Mouse (Mus musculus): ENCODE data around the gene Sacm1l. TPM values are rescaled to one million over a fixed set of nuclear protein-coding genes. Genes with fewer than 3 reads are reported as not detected.

Gene Sacm1l
- total and polyA plus RNA-seq, 3 experiments, result 20.5 to 21.7 TPM; not detected in 1

DNA sequence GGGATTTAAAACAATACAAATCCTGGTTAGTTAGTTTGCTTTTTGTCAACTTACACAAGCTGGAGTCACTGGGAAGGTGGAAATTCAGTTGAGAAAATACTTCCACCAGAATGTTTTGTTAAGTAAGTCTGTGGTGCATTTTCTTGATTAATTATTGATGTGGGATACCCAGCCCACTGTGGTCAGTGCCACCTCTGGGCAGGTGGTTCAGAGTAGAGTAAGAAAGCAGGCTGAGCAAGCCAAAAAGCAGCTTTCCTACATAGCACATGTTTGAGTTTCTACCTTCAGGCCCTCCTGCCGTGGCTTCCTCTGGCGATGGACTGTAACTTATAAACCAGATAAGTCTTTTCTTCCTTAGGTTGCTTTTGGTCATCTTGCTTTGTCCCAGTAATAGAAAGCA is 10.3 kb downstream of the Sacm1l start:
- H3K79me2 ChIP-seq (ENCODE audit: control insufficient read depth, insufficient read depth, low read length, poor library complexity), result peaks cover 7% of the 10 kb centered on the region; the same call in 1 of the 2 replicates
- H3K27ac ChIP-seq (ENCODE audit: control insufficient read depth, low read depth, low read length), result no peak overlapping the region
- TF ChIP-seq MAZ (IDR thresholded peaks at IDR 0.05; ENCODE audit: low read depth, low read length) (no peak), ELF1 (IDR thresholded peaks at IDR 0.05; ENCODE audit: low read depth, low read length) (no peak), ZNF384 (IDR thresholded peaks at IDR 0.05; ENCODE audit: low read depth, low read length) (no peak), CHD2 (IDR thresholded peaks at IDR 0.05; ENCODE audit: low read length) (no peak), JUND (IDR thresholded peaks at IDR 0.05; ENCODE audit: low read depth, low read length) (no peak), MAFK (IDR thresholded peaks at IDR 0.05; ENCODE audit: borderline replicate concordance, low read depth, low read length) (no peak), TAL1 (IDR thresholded peaks at IDR 0.05; ENCODE audit: low read length) (no peak), GATA1 (IDR thresholded peaks at IDR 0.05; ENCODE audit: low read depth, low read length) (no peak), POLR2A (IDR thresholded peaks at IDR 0.05; ENCODE audit: control insufficient read depth in 1 of 2, insufficient read depth in 1 of 2, low read depth in 1 of 2, low read length in 2 of 2, poor library complexity in 1 of 2) (no peak)
- no peak overlapping the region for H3K4me3 ChIP-seq (ENCODE audit: control insufficient read depth in 1 of 2, insufficient read depth in 1 of 2, low read depth in 2 of 2, low read length in 2 of 2)
- no peak for DNase-seq (ENCODE audit: low read depth, low spot score)
- H3K36me3 ChIP-seq (ENCODE audit: control insufficient read depth in 1 of 2, insufficient read depth in 2 of 2, low read length in 2 of 2), result peaks cover 5 to 11% of the 10 kb centered on the region in 2 experiments
- peaks cover 0 to 2% of the 10 kb centered on the region in 2 experiments; a peak in 1 of 4 replicates for H3K4me1 ChIP-seq (ENCODE audit: control insufficient read depth in 1 of 2, insufficient read depth in 2 of 2, low read length in 2 of 2)
- no peaks in the 10 kb centered on the region for H3K27me3 ChIP-seq (ENCODE audit: control insufficient read depth in 1 of 2, insufficient read depth in 2 of 2, low read length in 2 of 2)
- H3K9me3 ChIP-seq (replicated peaks; ENCODE audit: insufficient read depth, low read length), result no peaks in the 10 kb centered on the region
- no peak overlapping the region for H3K9ac ChIP-seq (ENCODE audit: control insufficient read depth, low read depth, low read length, poor library complexity, severe bottlenecking)

DNA sequence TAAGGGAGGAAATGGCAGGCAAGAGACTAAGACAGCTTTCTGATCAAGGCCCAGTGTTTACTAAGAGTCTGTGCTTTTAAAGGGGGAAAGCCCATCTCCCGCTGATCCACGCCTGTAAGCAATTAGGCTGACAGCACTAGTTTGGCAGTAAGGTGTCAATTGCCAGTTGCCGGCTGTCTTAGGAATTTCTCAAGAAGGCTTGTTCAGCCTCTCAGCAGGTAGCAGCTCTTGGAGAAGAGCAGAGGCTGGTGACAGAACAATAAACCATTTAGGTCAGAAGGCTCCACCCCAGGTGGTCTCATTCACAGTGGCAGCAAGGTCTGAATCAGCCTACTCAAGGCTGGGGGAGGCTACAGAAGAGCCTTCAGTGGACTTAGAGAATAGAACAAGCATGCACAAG is 25.0 kb downstream of the Sacm1l start:
- H3K27me3 ChIP-seq (ENCODE audit: control insufficient read depth in 1 of 2, insufficient read depth in 2 of 2, low read length in 2 of 2), result no peaks in the 10 kb centered on the region
- no peaks in the 10 kb centered on the region for H3K9me3 ChIP-seq (replicated peaks; ENCODE audit: insufficient read depth, low read length)
- no peak overlapping the region for H3K4me3 ChIP-seq (ENCODE audit: control insufficient read depth in 1 of 2, insufficient read depth in 1 of 2, low read depth in 2 of 2, low read length in 2 of 2)
- no peak for TF ChIP-seq HCFC1 (IDR thresholded peaks at IDR 0.05; ENCODE audit: low read depth, low read length)
- no peak for TF ChIP-seq EP300 (IDR thresholded peaks at IDR 0.05; ENCODE audit: low read depth in 1 of 2, low read length in 2 of 2)
- H3K9ac ChIP-seq (ENCODE audit: control insufficient read depth, low read depth, low read length, poor library complexity, severe bottlenecking), result no peak overlapping the region
- peaks cover under 1 to 20% of the 10 kb centered on the region in 2 experiments; a peak in 3 of 4 replicates for H3K36me3 ChIP-seq (ENCODE audit: control insufficient read depth in 1 of 2, insufficient read depth in 2 of 2, low read length in 2 of 2)
- DNase-seq (ENCODE audit: low read depth, low spot score), result no peak
- no peak overlapping the region for H3K27ac ChIP-seq (ENCODE audit: control insufficient read depth, low read depth, low read length)
- H3K4me1 ChIP-seq (ENCODE audit: control insufficient read depth in 1 of 2, insufficient read depth in 2 of 2, low read length in 2 of 2), result 0 out of 4 replicates have a peak, but pooled peaks cover 0 to 2% of the 10 kb centered on the region in 2 experiments
- no peaks in the 10 kb centered on the region for H3K79me2 ChIP-seq (ENCODE audit: control insufficient read depth, insufficient read depth, low read length, poor library complexity)

DNA sequence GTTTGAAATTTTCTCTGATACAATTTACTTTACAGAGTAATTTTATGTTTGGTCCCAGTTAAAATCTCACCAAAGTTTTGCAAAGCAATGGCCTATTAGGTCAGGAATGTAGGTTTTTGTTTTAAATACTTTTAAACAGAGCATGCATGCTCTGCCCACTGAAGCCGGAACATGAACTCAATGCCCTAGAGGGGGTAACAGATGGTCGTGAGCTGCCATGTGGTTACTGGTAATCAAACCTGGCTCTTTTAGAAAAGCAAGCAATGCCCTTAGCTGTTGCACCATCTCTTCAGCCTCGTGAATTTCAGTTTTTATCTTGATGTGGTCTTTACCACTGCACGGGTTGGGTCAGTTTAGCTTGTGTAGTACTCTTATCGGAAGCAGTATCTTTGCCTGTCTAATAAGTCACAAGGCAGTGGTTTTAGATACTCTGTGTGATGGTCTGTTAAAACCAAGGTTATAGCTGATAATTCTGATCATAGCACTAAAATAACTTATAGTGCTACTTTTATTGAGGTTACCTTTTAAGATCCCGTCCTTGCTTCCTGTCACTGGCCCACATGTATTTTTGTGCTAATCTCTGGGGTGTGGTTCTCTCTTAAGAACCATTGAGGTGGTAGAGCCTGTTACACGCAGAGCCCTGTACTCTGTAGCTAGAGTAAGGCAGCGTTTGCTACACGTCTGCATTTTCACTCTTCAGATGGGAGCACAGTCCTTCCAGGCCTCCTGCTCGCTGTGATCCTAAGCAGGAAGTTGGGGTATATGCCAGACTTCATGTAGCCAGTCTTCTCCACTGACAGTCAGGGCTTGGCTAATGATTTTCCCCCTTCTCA is 48.0 kb downstream of the Sacm1l start:
- no peaks in the 10 kb centered on the region for H3K79me2 ChIP-seq (ENCODE audit: control insufficient read depth, insufficient read depth, low read length, poor library complexity)
- H3K9me3 ChIP-seq (replicated peaks; ENCODE audit: insufficient read depth, low read length), result no peaks in the 10 kb centered on the region
- H3K4me1 ChIP-seq (ENCODE audit: control insufficient read depth in 1 of 2, insufficient read depth in 2 of 2, low read length in 2 of 2), result peaks cover 7% of the 10 kb centered on the region in 2 experiments
- H3K4me3 ChIP-seq (ENCODE audit: control insufficient read depth in 1 of 2, insufficient read depth in 1 of 2, low read depth in 2 of 2, low read length in 2 of 2), result no peak overlapping the region
- peak overlapping the region; percentile 42 for H3K27ac ChIP-seq (ENCODE audit: control insufficient read depth, low read depth, low read length)
- peak; percentile 17 for DNase-seq (ENCODE audit: low read depth, low spot score)
- no peak overlapping the region for H3K9ac ChIP-seq (ENCODE audit: control insufficient read depth, low read depth, low read length, poor library complexity, severe bottlenecking)
- peaks cover 13 to 18% of the 10 kb centered on the region in 2 experiments for H3K36me3 ChIP-seq (ENCODE audit: control insufficient read depth in 1 of 2, insufficient read depth in 2 of 2, low read length in 2 of 2)
- H3K27me3 ChIP-seq (ENCODE audit: control insufficient read depth in 1 of 2, insufficient read depth in 2 of 2, low read length in 2 of 2), result no peaks in the 10 kb centered on the region
- TF ChIP-seq ETS1 (IDR thresholded peaks at IDR 0.05; ENCODE audit: low read depth, low read length), result 0 out of 2 replicates have a peak, but pooled peaks have one; percentile 34
- TF ChIP-seq TCF12 (IDR thresholded peaks at IDR 0.05; ENCODE audit: low read depth, low read length), result peak; percentile 12; the same call in 1 of the 2 replicates
- peak; percentile 86 for TF ChIP-seq BHLHE40 (IDR thresholded peaks at IDR 0.05; ENCODE audit: borderline replicate concordance, low read depth, low read length)
- peak; percentile 23; the same call in 1 of the 2 replicates for TF ChIP-seq MXI1 (IDR thresholded peaks at IDR 0.05; ENCODE audit: low read depth, low read length)
- TF ChIP-seq RCOR1 (IDR thresholded peaks at IDR 0.05; ENCODE audit: low read depth, low read length), result peak; percentile 57
- no peak for TF ChIP-seq ZC3H11A (IDR thresholded peaks at IDR 0.05; ENCODE audit: low read depth, low read length)
- no peak for TF ChIP-seq NELFE (IDR thresholded peaks at IDR 0.05; ENCODE audit: low read depth, low read length)
- peak; percentile 48 for TF ChIP-seq GATA1 (IDR thresholded peaks at IDR 0.05; ENCODE audit: low read depth, low read length)
- peak in 1 of 2 experiments; percentile 38; a peak in 1 of 4 replicates for TF ChIP-seq EP300 (IDR thresholded peaks at IDR 0.05; ENCODE audit: low read depth in 1 of 2, low read length in 2 of 2)
- no peak for TF ChIP-seq POLR2AphosphoS5 (IDR thresholded peaks at IDR 0.05; ENCODE audit: borderline replicate concordance, low read depth, low read length)
